Mouse (Mus musculus) MEL (cell line): ENCODE data around the gene Ppp1r1b. TPM values are rescaled to one million over a fixed set of nuclear protein-coding genes. Genes with fewer than 3 reads are reported as not detected.
A peak's percentile ranks its signal among the peaks of the same experiment; 100 is the strongest.

Source experiments
- DNase-seq: peaks from one replicate; pipeline ENCODE4 v3.0.0; 2011; ENCODE audit warnings: low read depth, low spot score
- H3K27ac ChIP-seq: 2 replicates; pipeline ENCODE4 v1.5.1; 2012; ENCODE audit warnings: low read depth, mild to moderate bottlenecking, control low read depth, low read length, moderate library complexity; ENCODE audit not compliant: control insufficient read depth
- H3K27me3 ChIP-seq, 2 experiments: fragments of 150-350 bp in 1 of 2; sonication (generic) in 1 of 2; 2 replicates each; pipeline ENCODE4 v1.6.1; 2012; ENCODE audit warnings: low read length in 2 of 2, mild to moderate bottlenecking in 2 of 2, improper control_type of control experiment in 1 of 2, moderate library complexity in 1 of 2; ENCODE audit not compliant: insufficient read depth in 2 of 2, control insufficient read depth in 1 of 2
- H3K36me3 ChIP-seq, 2 experiments: 2 replicates each; pipeline ENCODE4 v1.6.1; 2012 to 2014; ENCODE audit warnings: low read length in 2 of 2, improper control_type of control experiment in 1 of 2, inconsistent platforms in 1 of 2, mild to moderate bottlenecking in 1 of 2; ENCODE audit not compliant: insufficient read depth in 2 of 2, control insufficient read depth in 1 of 2
- H3K4me1 ChIP-seq, 2 experiments: fragments of 150-350 bp in 1 of 2; sonication (generic) in 1 of 2; 2 replicates each; pipeline ENCODE4 v1.6.1; 2012; ENCODE audit warnings: low read length in 2 of 2, improper control_type of control experiment in 1 of 2, mild to moderate bottlenecking in 1 of 2; ENCODE audit not compliant: insufficient read depth in 2 of 2, control insufficient read depth in 1 of 2
- H3K4me3 ChIP-seq, 2 experiments: fragments of 150-350 bp in 1 of 2; sonication (generic) in 1 of 2; 2 replicates each; pipeline ENCODE4 v1.5.1; 2012; ENCODE audit warnings: low read depth in 2 of 2, low read length in 2 of 2, mild to moderate bottlenecking in 2 of 2, moderate library complexity in 2 of 2, control low read depth in 1 of 2, improper control_type of control experiment in 1 of 2; ENCODE audit not compliant: control insufficient read depth in 1 of 2, insufficient read depth in 1 of 2
- H3K79me2 ChIP-seq: 2 replicates; pipeline ENCODE4 v1.6.1; 2012; ENCODE audit warnings: mild to moderate bottlenecking, low read length, moderate library complexity; ENCODE audit not compliant: control insufficient read depth, poor library complexity, insufficient read depth
- H3K9ac ChIP-seq: 2 replicates; pipeline ENCODE4 v1.6.1; 2012; ENCODE audit warnings: low read depth, mild to moderate bottlenecking, control low read depth, low read length, moderate library complexity; ENCODE audit not compliant: control insufficient read depth, poor library complexity, severe bottlenecking
- H3K9me3 ChIP-seq: fragments of 150-350 bp; sonication (generic); replicated peaks from 2 replicates; pipeline ENCODE4 v1.6.1; 2012; ENCODE audit warnings: mild to moderate bottlenecking, low read length, improper control_type of control experiment, moderate library complexity; ENCODE audit not compliant: insufficient read depth
- CHD1 ChIP-seq: IDR thresholded peaks from 2 replicates; pipeline ENCODE4 v1.6.1; 2012; ENCODE audit warnings: low read depth, mild to moderate bottlenecking, inconsistent platforms, low read length, improper control_type of control experiment
- CTCF ChIP-seq, 3 experiments: IDR thresholded peaks in 2 of 3; conservative IDR thresholded peaks in 1 of 3; 2 replicates each; pipeline ENCODE4 v1.5.1; 2011 to 2012; ENCODE audit warnings: low read length in 3 of 3, low read depth in 2 of 3, mild to moderate bottlenecking in 2 of 3, improper control_type of control experiment in 1 of 3, inconsistent platforms in 1 of 3, mixed read lengths in 1 of 3, moderate library complexity in 1 of 3; ENCODE audit not compliant: control insufficient read depth in 1 of 3, insufficient read depth in 1 of 3, poor library complexity in 1 of 3, severe bottlenecking in 1 of 3
- ELF1 ChIP-seq: IDR thresholded peaks from 2 replicates; pipeline ENCODE4 v1.6.1; 2014; ENCODE audit warnings: low read depth, mild to moderate bottlenecking, inconsistent platforms, low read length, improper control_type of control experiment, moderate library complexity
- GABPA ChIP-seq: IDR thresholded peaks from 2 replicates; pipeline ENCODE4 v1.6.1; 2012; ENCODE audit warnings: low read depth, mild to moderate bottlenecking, inconsistent platforms, low read length, improper control_type of control experiment, moderate library complexity
- GATA1 ChIP-seq: IDR thresholded peaks from 2 replicates; pipeline ENCODE4 v1.6.1; 2011; ENCODE audit warnings: low read depth, low read length, improper control_type of control experiment
- HCFC1 ChIP-seq: IDR thresholded peaks from 2 replicates; pipeline ENCODE4 v1.6.1; 2012; ENCODE audit warnings: low read depth, mild to moderate bottlenecking, inconsistent platforms, low read length, improper control_type of control experiment, moderate library complexity
- MAZ ChIP-seq: IDR thresholded peaks from 2 replicates; pipeline ENCODE4 v1.6.1; 2012; ENCODE audit warnings: low read depth, mild to moderate bottlenecking, inconsistent platforms, low read length, improper control_type of control experiment
- MYC ChIP-seq: IDR thresholded peaks from 2 replicates; pipeline ENCODE4 v1.6.1; 2011; ENCODE audit warnings: low read depth, mild to moderate bottlenecking, low read length, improper control_type of control experiment, moderate library complexity
- NRF1 ChIP-seq: IDR thresholded peaks from 2 replicates; pipeline ENCODE4 v1.6.1; 2014; ENCODE audit warnings: low read depth, mild to moderate bottlenecking, inconsistent platforms, low read length, improper control_type of control experiment, moderate library complexity; ENCODE audit not compliant: poor library complexity, insufficient read depth, severe bottlenecking
- POLR2AphosphoS2 ChIP-seq: IDR thresholded peaks from 2 replicates; pipeline ENCODE4 v1.6.1; 2011; ENCODE audit warnings: low read length, improper control_type of control experiment
- RAD21 ChIP-seq: IDR thresholded peaks from 2 replicates; pipeline ENCODE4 v1.6.1; 2011; ENCODE audit warnings: mild to moderate bottlenecking, low read depth, low read length, improper control_type of control experiment
- SIN3A ChIP-seq: IDR thresholded peaks from 2 replicates; pipeline ENCODE4 v1.6.1; 2012; ENCODE audit warnings: low read length, improper control_type of control experiment, inconsistent platforms
- SMC3 ChIP-seq: IDR thresholded peaks from 2 replicates; pipeline ENCODE4 v1.6.1; 2011; ENCODE audit warnings: low read depth, low read length, improper control_type of control experiment
- TCF12 ChIP-seq: IDR thresholded peaks from 2 replicates; pipeline ENCODE4 v1.6.1; 2014; ENCODE audit warnings: low read depth, mild to moderate bottlenecking, inconsistent platforms, low read length, improper control_type of control experiment, moderate library complexity
- USF2 ChIP-seq, 2 experiments: IDR thresholded peaks; 2 replicates each; pipeline ENCODE4 v1.6.1; 2011 to 2012; ENCODE audit warnings: improper control_type of control experiment in 2 of 2, low read length in 2 of 2, borderline replicate concordance in 1 of 2, inconsistent platforms in 1 of 2, low read depth in 1 of 2, mild to moderate bottlenecking in 1 of 2; ENCODE audit not compliant: insufficient read depth in 1 of 2
- ZC3H11A ChIP-seq: IDR thresholded peaks from 2 replicates; pipeline ENCODE4 v1.6.1; 2012; ENCODE audit warnings: low read depth, mild to moderate bottlenecking, inconsistent platforms, low read length, improper control_type of control experiment
- ZNF384 ChIP-seq: IDR thresholded peaks from 2 replicates; pipeline ENCODE4 v1.6.1; 2012; ENCODE audit warnings: low read depth, mild to moderate bottlenecking, inconsistent platforms, low read length, improper control_type of control experiment
- polyA plus RNA-seq, 2 experiments: library from polyadenylated mRNA; stranded (reverse) in 1 of 2; unstranded in 1 of 2; fragments of >175 nt in 1 of 2; fragments of >200 nt in 1 of 2; gene quantifications; 2 replicates each; pipeline versions ENCODE4 v1.2.1 to v1.2.4; 2012; ENCODE audit warnings: low replicate concordance in 2 of 2, low read depth in 1 of 2; ENCODE audit not compliant: insufficient read length in 2 of 2, insufficient read depth in 1 of 2, missing spikeins in 1 of 2
- total RNA-seq: library from RNA; depleted of rRNA; stranded (reverse); fragments of 300-350 nt; gene quantifications from 2 replicates; pipeline ENCODE4 v1.2.3, GENCODE M21; 2012

The Ppp1r1b gene
- total and polyA plus RNA-seq, 3 experiments = 35.2 to 114 TPM; not detected in 1

DNA sequence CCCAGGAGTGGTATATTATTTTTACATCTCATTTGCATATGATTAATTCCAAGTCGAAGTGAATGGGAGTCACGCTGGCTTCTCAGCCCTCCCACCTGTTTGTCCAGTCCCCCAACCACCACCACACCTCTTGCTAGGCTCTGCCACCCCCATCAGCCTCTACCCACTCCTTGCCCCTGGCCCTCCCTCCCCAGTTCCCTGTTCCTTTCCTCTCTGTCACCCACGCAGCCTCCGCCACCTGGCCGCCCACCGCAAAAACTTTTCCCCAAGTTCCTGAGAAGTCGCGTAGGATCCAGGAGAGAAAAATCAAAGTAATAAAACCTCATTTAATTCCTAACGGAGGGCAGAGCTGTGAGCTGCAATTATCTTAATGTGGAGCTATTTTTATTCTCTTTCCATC is 2.0 kb upstream of the Ppp1r1b start:
- peak; percentile 56 for DNase-seq
- TF ChIP-seq USF2 (IDR thresholded peaks at IDR 0.05; ENCODE audit: borderline replicate concordance in 1 of 2, insufficient read depth in 1 of 2, low read depth in 1 of 2, low read length in 2 of 2) (no peak), CTCF (IDR thresholded peaks at IDR 0.05 in 2 of 3, conservative IDR thresholded peaks at IDR 0.05 in 1 of 3; ENCODE audit: control insufficient read depth in 1 of 3, insufficient read depth in 1 of 3, low read depth in 2 of 3, low read length in 3 of 3, poor library complexity in 1 of 3, severe bottlenecking in 1 of 3) (peak in 1 of 3 experiments; percentile 9; a peak in 1 of 6 replicates), SIN3A (0 out of 2 replicates have a peak, but pooled peaks have one; percentile 46), NRF1 (no peak), GABPA (no peak), ZNF384 (no peak), ELF1 (no peak), POLR2AphosphoS2 (no peak), SMC3 (no peak)
- H3K9me3 ChIP-seq = no peaks in the 10 kb centered on the region
- no peak overlapping the region for H3K27ac ChIP-seq
- peaks cover 0 to 11% of the 10 kb centered on the region in 2 experiments; a peak in 2 of 4 replicates for H3K36me3 ChIP-seq
- H3K9ac ChIP-seq = peak overlapping the region; percentile 41
- peak overlapping the region; percentile 54 to 66; a peak in 3 of 4 replicates for H3K4me3 ChIP-seq
- H3K4me1 ChIP-seq = peaks cover 4 to 27% of the 10 kb centered on the region in 2 experiments; a peak in 3 of 4 replicates
- peaks cover 5% of the 10 kb centered on the region for H3K79me2 ChIP-seq
- H3K27me3 ChIP-seq = no peaks in the 10 kb centered on the region

DNA sequence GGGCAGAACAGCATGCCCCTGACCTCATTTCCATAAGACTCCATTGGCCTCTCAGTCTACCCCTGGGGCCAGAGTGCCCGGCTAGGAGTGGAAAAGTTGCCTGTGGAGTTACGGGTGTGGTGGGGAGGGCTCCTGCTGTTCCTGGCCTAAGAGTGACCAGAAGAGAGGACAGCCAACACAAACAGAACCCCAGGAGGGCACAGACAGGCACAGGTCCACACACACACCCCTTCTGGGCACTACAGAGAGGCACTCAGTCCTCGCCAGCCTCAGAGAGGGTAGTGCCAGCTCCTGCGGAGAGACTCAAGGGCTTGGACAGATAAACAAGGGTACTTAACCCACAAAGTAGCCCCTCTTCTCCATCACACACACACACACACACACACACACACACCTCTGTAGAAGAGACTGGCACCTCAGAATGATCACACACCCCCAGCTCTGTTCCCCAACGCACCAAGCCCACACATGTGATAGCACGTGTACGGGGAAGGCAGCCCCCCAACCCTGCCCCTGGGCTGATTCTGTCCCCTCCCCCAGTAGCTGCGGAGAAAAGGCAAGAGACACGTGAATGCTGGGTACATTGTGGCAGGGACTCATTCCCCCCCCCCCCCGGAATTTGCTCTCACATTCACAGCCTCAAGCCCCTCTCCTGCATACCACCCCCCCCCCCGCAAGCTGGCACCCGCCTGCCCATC is 670 bp upstream of the Ppp1r1b start:
- Histone ChIP-seq H3K36me3 (peaks cover 0 to 11% of the 10 kb centered on the region in 2 experiments; a peak in 2 of 4 replicates), H3K9me3 (no peaks in the 10 kb centered on the region), H3K79me2 (peaks cover 5% of the 10 kb centered on the region), H3K4me3 (peak overlapping the region; percentile 85 to 97), H3K27ac (no peak overlapping the region), H3K4me1 (peaks cover 4 to 27% of the 10 kb centered on the region in 2 experiments; a peak in 3 of 4 replicates), H3K27me3 (no peaks in the 10 kb centered on the region), H3K9ac (peak overlapping the region; percentile 94)
- no peak for TF ChIP-seq RAD21
- no peak for DNase-seq

DNA sequence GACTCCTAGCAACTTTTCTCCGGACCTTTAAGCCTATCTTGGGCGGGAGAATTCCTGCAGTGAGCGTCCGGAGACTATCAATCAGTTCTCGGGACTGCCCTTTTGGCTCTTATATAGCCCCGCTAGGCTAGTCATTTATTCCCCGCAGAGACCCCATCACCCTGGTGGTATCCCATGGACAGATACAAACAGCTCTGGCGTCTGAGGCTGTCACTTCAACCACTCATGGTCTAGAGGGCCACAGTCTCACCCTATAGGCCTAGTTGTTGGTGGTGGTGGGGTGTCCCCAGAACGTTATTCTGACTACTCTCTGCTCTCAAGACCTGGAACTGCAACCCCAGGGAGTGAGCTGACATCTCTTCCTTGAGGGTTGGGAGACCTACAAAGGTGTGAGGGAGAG is 1.1 kb downstream of the Ppp1r1b start:
- Histone ChIP-seq H3K36me3 (peaks cover 0 to 8% of the 10 kb centered on the region in 2 experiments; a peak in 2 of 4 replicates), H3K79me2 (peaks cover 5% of the 10 kb centered on the region), H3K27me3 (no peaks in the 10 kb centered on the region), H3K27ac (no peak overlapping the region), H3K4me3 (peak overlapping the region; percentile 85 to 97), H3K9me3 (no peaks in the 10 kb centered on the region), H3K9ac (peak overlapping the region; percentile 94), H3K4me1 (peaks cover 4 to 23% of the 10 kb centered on the region in 2 experiments; a peak in 3 of 4 replicates)
- TF ChIP-seq SIN3A = no peak
- 0 out of 2 replicates have a peak, but pooled peaks have one; percentile 34 for TF ChIP-seq MAZ
- no peak for TF ChIP-seq HCFC1
- no peak for TF ChIP-seq GATA1
- no peak for TF ChIP-seq SMC3
- no peak for TF ChIP-seq ZNF384
- TF ChIP-seq MYC = no peak
- TF ChIP-seq CHD1 = no peak
- TF ChIP-seq ELF1 = no peak
- TF ChIP-seq CTCF (IDR thresholded peaks at IDR 0.05 in 2 of 3, conservative IDR thresholded peaks at IDR 0.05 in 1 of 3; ENCODE audit: control insufficient read depth in 1 of 3, insufficient read depth in 1 of 3, low read depth in 2 of 3, low read length in 3 of 3, poor library complexity in 1 of 3, severe bottlenecking in 1 of 3) = no peak
- no peak for TF ChIP-seq TCF12
- TF ChIP-seq USF2 (IDR thresholded peaks at IDR 0.05; ENCODE audit: borderline replicate concordance in 1 of 2, insufficient read depth in 1 of 2, low read depth in 1 of 2, low read length in 2 of 2) = no peak
- 0 out of 2 replicates have a peak, but pooled peaks have one; percentile 1 for TF ChIP-seq ZC3H11A
- peak; percentile 53 for DNase-seq
